Mouse (Mus musculus) cerebellum, adult 2 months (tissue): ENCODE data around the gene Rgs12. TPM values are rescaled to one million over a fixed set of nuclear protein-coding genes. Genes with fewer than 3 reads are reported as not detected.

Source experiments
- DNase-seq, 2 experiments: peaks; one replicate each; pipeline ENCODE4 v3.0.0; 2021
- H3K27ac ChIP-seq: fragments of 200-500 bp; 2 replicates; pipeline ENCODE4 v1.5.1; 2012; ENCODE audit warnings: low read length, control low read depth, inconsistent platforms; ENCODE audit not compliant: insufficient read depth
- H3K27me3 ChIP-seq: fragments of 200-500 bp; 2 replicates; pipeline ENCODE4 v1.6.1; 2012; ENCODE audit warnings: inconsistent platforms, mild to moderate bottlenecking, low read length, moderate library complexity; ENCODE audit not compliant: control insufficient read depth, insufficient read depth
- H3K4me1 ChIP-seq: fragments of 200-500 bp; 2 replicates; pipeline ENCODE4 v1.6.1; 2011; ENCODE audit warnings: low read length; ENCODE audit not compliant: control insufficient read depth, insufficient read depth
- H3K4me3 ChIP-seq: fragments of 200-500 bp; replicated peaks from 2 replicates; pipeline ENCODE3; 2011; ENCODE audit warnings: mild to moderate bottlenecking, low read depth, low read length, control low read depth; ENCODE audit not compliant: insufficient read depth
- CTCF ChIP-seq: fragments of 200-500 bp; IDR thresholded peaks from 2 replicates; pipeline ENCODE4 v1.5.1; 2011; ENCODE audit warnings: low read depth, mild to moderate bottlenecking, control low read depth, low read length, moderate library complexity, borderline replicate concordance; ENCODE audit not compliant: insufficient read depth
- POLR2A ChIP-seq: fragments of 200-500 bp; IDR thresholded peaks from 2 replicates; pipeline ENCODE4 v1.6.1; 2011; ENCODE audit warnings: low read length, control low read depth, borderline replicate concordance; ENCODE audit not compliant: insufficient read depth
- WGBS: fragments of 180-500 bp; shearing (Covaris S2); methylation state at CpG from one replicate; pipeline ENCODE4 v1.1.7; 2018; 5-methylcytosine and 5-hydroxymethylcytosine counted together
- polyA plus RNA-seq: library from polyadenylated mRNA; depleted of rRNA; stranded (reverse); fragments of >200 nt; gene quantifications from 2 replicates; pipeline ENCODE4 v1.2.3, GENCODE M21; 2012

The Rgs12 gene
- polyA plus RNA-seq, 1 experiment: 13.0 TPM

GRCm38 (mm10) chr5:35043110-35043451, 93.8 kb downstream of the Rgs12 start:
- H3K27me3 ChIP-seq: no peaks in the 10 kb centered on the region
- WGBS: 3% methylated on average over 1 of the region's 1 CpGs
- TF ChIP-seq POLR2A: no peak
- peak; percentile 92 for TF ChIP-seq CTCF
- H3K4me1 ChIP-seq: no peaks in the 10 kb centered on the region
- peak; percentile 63 to 75 for DNase-seq
- no peak overlapping the region for H3K4me3 ChIP-seq
- H3K27ac ChIP-seq: no peak overlapping the region

GRCm38 (mm10) chr5:35050541-35050940, 101.3 kb downstream of the Rgs12 start:
- TF ChIP-seq CTCF (no peak), POLR2A (no peak)
- Histone ChIP-seq H3K4me3 (no peak overlapping the region), H3K4me1 (no peaks in the 10 kb centered on the region), H3K27ac (no peak overlapping the region), H3K27me3 (no peaks in the 10 kb centered on the region)
- 75% methylated on average over 5 of the region's 5 CpGs for WGBS
- DNase-seq: no peak

GRCm38 (mm10) chr5:35054628-35055027, 105.4 kb downstream of the Rgs12 start:
- TF ChIP-seq POLR2A: no peak
- TF ChIP-seq CTCF: no peak
- H3K4me3 ChIP-seq: no peak overlapping the region
- H3K4me1 ChIP-seq: peaks cover 6% of the 10 kb centered on the region
- H3K27me3 ChIP-seq: no peaks in the 10 kb centered on the region
- H3K27ac ChIP-seq: no peak overlapping the region
- no peak for DNase-seq
- 98% methylated on average over 3 of the region's 3 CpGs for WGBS

- no peak overlapping the region for H3K4me3 ChIP-seq
- no peaks in the 10 kb centered on the region for H3K27me3 ChIP-seq
- peak; percentile 35 to 45 for DNase-seq
- H3K4me1 ChIP-seq: peaks cover 6% of the 10 kb centered on the region
- no peak overlapping the region for H3K27ac ChIP-seq
- WGBS: 25% methylated on average over 12 of the region's 12 CpGs
- TF ChIP-seq POLR2A (no peak), CTCF (no peak)
These were observed 105.8 kb downstream of the Rgs12 start for GRCm38 (mm10) chr5:35055076-35055475.

- WGBS: under 1% methylated on average over 74 of the region's 74 CpGs
- TF ChIP-seq POLR2A (peak; percentile 22; the same call in 1 of the 2 replicates), CTCF (0 out of 2 replicates have a peak, but pooled peaks have one; percentile 4)
- peak; percentile 59 to 74 for DNase-seq
- Histone ChIP-seq H3K4me3 (peak within 1 kb of the TSS; percentile 77), H3K27me3 (no peaks in the 10 kb centered on the region), H3K4me1 (peaks cover 6% of the 10 kb centered on the region), H3K27ac (peak within 1 kb of the TSS; percentile 37; the same call in 1 of the 2 replicates)
These were observed 107.6 kb downstream of the Rgs12 start, which contains the start of gene Dok7 for GRCm38 (mm10) chr5:35056604-35057432. TSS of gene Dok7 (plus strand) at chr5:35056766.

- H3K4me3 ChIP-seq: peak overlapping the region; percentile 70
- H3K4me1 ChIP-seq: peaks cover 6% of the 10 kb centered on the region
- peak in 1 of 2 experiments; percentile 35 for DNase-seq
- 11% methylated on average over 4 of the region's 4 CpGs for WGBS
- no peak overlapping the region for H3K27ac ChIP-seq
- H3K27me3 ChIP-seq: no peaks in the 10 kb centered on the region
- TF ChIP-seq POLR2A: no peak
- no peak for TF ChIP-seq CTCF
These were observed 108.3 kb downstream of the Rgs12 start for GRCm38 (mm10) chr5:35057582-35057981.

GRCm38 (mm10) chr5:35058216-35058615, 109.0 kb downstream of the Rgs12 start:
- Histone ChIP-seq H3K27me3 (no peaks in the 10 kb centered on the region), H3K27ac (no peak overlapping the region)
- WGBS: 52% methylated on average over 1 of the region's 1 CpGs

GRCm38 (mm10) chr5:35060098-35060497, 110.9 kb downstream of the Rgs12 start:
- Histone ChIP-seq H3K4me1 (peaks cover 6% of the 10 kb centered on the region), H3K4me3 (no peak overlapping the region), H3K27ac (no peak overlapping the region), H3K27me3 (no peaks in the 10 kb centered on the region)
- 92% methylated on average over 3 of the region's 3 CpGs for WGBS
- TF ChIP-seq CTCF: no peak
- TF ChIP-seq POLR2A: no peak
- no peak for DNase-seq

More at GRCm38 (mm10) chr5:35058216-35058615, 109.0 kb downstream of the Rgs12 start:
- Histone ChIP-seq H3K4me1 (peaks cover 6% of the 10 kb centered on the region), H3K4me3 (peak overlapping the region; percentile 70)
- no peak for DNase-seq
- TF ChIP-seq POLR2A (no peak), CTCF (no peak)
